Mouse (Mus musculus): ENCODE measurements around the gene Slc22a4. TPM values are rescaled to one million over a fixed set of nuclear protein-coding genes. Genes with fewer than 3 reads are reported as not detected.
"Not testable (repeated sequence)": the region's sequence is repeated elsewhere in the genome, so short reads cannot be mapped to it uniquely, and the experiment has no call there.

Slc22a4 gene
- polyA plus RNA-seq, 1 experiment = 16.5 TPM

DNA sequence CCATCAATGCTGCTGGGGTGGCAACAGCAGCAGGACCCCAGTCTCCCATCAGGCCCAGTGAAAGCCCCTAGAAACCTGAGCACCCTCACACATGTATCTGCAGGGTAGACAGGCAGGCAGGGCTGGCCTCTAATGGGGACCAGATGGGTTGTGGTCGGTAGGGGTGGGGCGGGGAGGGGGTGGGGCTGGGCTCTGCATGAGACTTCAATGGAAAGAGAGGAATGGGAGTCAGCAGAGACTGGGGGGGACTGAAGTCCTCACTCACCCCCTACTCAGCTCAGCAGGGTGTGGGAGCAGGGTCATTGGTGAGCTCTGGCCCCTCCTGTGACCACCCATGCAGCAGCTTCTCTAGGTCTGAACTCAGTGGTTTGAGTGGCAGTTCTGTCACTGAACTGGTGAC, 29.5 kb upstream of the Slc22a4 start:
- DNase-seq (ENCODE audit: low read depth) = no peak

DNA sequence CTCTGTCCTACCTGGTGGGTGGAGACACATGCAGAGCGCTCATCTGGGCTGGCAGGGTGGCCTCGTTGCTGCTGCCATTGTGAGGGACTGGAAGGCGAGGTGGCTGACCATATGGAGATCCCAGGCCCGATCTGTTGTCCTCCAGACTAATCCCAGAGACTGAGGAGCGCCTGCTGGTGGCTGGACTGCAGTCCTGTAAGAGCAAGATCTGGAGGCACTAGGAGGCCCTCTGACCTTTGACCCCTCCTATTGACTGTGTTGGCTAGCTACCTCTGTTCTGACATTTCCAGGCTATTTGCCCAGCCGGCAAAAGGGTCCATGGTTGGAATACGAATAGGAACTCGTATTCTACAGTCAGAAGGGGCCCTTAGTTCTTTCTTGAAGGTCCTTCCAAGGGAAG, 28.2 kb upstream of the Slc22a4 start:
- no peak for DNase-seq (ENCODE audit: low read depth)

DNA sequence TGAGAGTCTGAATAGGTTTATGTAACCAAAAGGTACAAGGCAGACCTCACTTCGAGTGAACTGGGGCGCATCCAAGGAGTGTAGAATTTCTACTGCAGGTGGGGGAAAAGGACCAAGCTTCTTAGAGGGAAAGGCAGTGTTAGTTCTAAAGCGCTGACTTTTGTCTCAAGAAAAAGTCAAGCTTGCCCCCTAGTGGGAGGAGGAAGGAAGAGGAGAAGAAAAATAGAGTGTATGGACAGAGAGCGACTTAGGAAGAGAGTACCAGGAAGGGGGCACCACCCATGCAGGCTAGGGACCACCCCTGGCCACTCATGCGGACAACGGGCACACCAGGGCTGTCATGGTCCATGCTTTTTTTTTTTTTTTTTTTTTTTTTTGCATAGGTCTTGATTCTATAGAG, 26.4 kb upstream of the Slc22a4 start:
- DNase-seq (ENCODE audit: low read depth) = no peak

DNA sequence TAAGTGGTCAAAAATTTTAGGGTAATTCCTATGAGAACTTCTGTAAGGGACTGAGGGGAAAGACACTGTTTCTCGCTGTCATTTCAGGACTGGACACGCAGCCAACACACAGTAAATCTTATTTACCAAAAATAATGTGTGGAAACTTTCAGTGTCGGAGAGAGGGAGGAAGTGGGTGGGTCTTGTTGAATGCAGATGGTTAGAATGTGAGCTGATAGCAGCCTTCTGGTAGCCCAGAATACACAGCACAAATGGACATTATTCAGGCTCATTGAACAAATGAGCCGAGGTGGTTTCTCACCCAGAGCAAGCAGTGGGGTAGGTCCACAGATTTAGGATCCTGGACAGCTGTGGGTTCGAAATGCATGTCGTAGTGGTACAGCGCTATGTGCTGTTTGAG, 25.2 kb upstream of the Slc22a4 start:
- DNase-seq (ENCODE audit: low read depth) = no peak

DNA sequence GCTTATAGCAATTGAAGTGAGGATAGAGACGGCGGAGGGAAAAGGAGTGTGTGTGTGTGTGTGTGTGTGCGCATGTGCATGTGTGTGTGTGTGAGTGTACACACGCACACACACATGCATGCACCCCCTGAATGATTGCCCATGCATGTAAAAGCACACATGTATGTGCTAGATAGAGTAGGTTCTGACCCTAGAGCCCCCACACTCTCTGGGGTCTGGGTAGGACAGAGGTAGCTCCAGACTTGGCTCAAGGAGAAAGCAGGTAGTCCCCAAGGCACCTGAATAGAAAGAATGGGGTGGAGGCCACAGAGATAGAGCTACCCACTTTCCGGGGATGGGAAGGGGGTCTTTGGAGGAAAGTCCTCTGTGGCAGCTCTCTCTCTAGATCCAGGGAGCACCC, 24.2 kb upstream of the Slc22a4 start:
- DNase-seq (ENCODE audit: low read depth) = no peak

DNA sequence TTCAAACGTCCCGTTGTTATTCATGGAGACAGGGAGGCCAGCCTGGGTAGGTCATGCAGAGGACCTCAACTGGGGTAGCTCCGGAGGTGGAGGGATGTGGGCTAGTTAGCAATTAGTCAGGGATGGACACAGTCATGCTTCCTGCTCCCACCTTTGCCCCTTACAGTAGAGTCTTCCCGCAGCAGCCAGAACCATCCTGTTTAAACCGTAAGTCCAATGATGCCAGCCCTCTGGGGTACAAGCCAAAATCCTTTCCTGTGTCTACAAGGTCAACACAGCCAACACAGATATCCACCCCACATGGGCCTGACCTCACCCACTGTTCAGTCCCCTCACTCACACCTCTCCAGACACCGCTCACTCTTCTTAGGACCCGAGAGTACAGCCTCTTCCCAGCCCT, 23.3 kb upstream of the Slc22a4 start:
- DNase-seq (ENCODE audit: low read depth) = no peak

DNA sequence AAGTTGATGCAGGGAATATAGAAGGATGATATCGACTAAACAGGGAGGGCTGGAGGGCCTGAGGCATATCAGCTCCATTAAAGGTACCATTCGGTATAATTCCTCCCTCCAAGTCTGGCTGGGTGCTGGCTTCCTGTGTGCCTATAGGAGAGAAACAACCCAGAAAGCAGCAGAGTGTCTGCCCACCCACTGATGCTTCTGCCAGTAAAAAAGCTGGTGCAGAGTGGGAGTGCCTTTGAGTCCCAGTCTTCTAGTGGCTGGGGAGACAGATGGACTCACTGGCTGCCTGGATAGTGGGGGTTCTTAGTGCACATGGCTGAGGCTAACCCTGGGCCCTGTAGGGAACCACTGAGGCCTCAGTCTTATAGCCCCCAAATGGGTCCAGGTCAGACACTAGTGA, 22.3 kb upstream of the Slc22a4 start:
- DNase-seq (ENCODE audit: low read depth) = no peak

DNA sequence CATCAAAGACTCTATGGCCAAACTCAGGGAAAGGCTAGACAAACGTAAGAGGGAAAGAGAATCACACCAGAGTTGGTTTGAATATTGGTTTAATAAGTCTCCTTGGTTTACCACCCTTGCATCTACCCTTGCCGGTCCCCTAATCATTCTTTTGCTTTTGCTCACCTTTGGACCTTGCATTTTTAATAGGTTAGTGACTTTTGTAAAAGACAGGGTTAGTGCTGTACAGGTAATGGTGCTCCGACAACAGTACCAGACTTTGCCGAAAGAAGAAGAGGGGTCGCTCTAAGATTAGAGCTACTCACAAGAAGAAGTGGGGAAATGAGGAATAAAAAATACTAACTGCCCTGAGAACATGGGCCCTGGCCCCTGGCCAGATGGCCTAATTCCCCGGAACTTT, 12.8 kb upstream of the Slc22a4 start:
- DNase-seq (ENCODE audit: low read depth) = no peak

DNA sequence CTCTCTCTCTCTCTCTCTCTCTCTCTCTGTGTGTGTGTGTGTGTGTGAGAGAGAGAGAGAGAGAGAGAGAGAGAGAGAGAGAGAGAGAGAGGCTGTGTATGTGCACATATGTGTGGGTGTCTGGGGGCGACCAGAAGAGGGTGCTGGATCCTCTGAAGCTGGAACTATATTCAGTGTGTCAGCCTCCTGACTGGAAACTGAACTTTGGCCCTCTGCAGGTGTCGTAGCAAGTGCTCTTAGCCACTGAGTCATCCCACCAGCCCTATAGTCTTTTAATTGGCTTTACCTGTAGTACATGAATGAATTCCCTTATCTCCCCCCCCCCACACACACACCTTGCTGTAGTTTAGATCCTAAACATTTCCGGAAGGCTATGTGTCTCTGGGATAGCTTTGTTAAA, 5.0 kb upstream of the Slc22a4 start:
- DNase-seq (ENCODE audit: low read depth) = not testable (repeated sequence)

DNA sequence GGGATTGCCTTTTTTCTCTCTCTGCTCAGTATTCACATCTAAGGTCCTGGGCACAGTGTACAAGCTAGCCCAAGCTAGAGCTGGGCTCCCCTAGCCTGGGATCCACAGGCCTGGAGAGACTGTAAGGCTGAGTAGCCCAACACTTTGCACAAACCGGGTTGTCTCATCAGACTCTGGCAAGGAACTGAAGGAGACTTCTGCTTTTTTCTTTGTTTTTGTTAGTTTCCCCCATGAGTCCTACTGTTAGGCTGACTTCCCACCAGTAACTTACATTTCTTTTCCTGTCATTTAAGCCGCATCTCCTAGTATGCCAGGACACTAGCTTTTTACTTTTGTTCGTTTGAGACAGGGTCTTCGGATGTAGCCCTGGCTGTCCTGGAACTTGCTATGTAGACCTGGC, 1.1 kb upstream of the Slc22a4 start:
- no peak for DNase-seq (ENCODE audit: low read depth)

DNA sequence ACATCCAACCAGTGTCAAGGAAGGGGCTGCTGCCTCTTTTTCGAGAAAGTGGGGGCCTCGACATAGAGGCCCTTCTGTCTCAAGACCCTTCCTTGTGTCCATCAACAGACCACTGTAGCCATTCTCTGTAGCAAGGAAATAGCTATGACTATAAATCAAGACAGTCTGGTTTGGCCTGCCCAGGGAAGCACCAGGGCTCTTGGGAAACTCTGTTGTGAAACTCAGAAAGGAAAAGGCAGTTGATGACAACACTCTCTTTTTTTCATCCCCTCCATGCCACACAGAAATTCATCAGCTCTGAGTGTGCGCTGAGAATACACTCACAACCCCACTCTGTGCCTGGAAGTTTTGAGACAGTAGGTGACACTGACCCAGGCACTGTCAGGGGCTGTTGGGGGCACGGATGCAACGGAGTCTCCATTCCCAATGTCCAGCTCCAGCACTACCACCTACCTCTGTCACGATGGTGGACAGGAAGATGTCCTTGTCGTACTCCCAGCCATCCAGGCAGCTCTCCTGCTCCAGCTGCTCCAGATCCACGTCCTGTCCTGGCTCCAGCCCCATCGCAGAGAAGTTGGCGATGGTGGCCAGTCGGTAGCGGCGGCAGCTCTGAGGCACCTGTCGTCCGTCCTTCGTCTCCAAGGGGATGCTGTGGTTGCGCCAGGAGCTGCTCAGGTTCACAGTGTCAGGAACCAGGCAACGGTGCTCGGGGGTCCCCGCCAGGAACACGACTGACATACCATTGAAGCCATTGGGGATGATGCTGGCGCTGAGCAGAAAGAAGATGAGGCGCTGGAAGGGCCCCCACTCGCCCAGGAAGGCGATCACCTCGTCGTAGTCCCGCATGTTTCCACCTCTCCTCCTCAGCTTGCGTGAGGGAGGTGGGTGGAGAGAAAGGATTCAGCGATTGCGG, 503 bp downstream of the Slc22a4 start:
- no peak for DNase-seq (ENCODE audit: low read depth)

DNA sequence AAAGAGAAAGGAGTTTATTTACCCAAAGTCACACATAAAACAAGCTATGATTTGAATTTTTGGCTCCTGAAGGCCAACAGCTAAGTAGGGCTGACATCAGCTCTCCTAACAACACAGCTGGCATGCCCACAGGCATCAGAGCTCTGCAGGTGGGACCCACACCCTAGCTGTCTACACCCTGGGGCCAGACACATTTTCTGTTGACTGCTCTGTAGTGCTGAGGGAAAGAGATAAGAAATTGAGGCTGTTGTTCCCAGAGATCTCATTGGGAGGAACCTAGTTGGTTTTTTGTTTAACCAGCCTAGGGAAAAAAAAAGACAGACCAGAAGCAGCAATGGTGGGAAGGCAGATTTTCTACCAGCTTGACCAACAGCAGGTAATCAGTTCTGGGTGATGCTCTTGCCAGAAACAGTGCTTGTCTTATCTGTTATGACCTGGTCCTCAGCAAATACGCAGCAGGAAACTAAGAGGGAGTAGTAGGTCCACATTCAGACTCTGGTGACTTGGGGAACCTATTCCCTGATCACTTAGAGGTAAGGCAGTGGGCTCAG, 1.3 kb downstream of the Slc22a4 start:
- no peak for DNase-seq (ENCODE audit: low read depth)

DNA sequence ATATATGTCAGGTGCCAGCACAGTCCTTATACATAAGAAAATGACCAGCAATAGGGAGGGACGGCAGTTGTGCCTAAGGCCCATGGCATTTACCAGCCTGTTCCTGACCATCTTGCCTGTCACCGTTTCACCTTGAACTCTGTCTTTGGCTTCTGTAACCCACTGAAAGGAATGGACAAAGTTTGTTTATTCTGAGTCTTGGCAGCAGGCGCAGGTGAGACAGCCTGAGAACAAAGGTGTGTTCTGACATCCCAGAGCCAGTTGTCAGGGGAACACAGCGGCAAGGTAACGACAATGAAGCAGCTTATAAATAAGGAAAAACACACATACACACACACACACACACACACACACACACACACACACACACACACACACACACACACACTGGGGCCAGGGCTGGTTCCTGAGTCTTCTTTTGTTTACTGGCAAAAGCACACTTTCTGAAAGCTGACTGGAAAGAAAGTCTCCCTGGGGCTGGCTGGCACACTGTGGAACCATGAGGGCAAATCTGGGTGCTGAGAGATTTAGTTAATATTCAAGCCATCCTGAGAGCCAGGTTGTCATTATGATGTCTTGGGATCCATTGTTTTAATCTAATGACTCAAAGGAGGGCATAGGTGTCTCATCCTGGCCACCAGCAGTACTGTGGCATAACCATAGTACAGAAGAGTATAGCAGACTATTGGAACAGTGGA, 6.3 kb downstream of the Slc22a4 start:
- DNase-seq (ENCODE audit: low read depth) = no peak

DNA sequence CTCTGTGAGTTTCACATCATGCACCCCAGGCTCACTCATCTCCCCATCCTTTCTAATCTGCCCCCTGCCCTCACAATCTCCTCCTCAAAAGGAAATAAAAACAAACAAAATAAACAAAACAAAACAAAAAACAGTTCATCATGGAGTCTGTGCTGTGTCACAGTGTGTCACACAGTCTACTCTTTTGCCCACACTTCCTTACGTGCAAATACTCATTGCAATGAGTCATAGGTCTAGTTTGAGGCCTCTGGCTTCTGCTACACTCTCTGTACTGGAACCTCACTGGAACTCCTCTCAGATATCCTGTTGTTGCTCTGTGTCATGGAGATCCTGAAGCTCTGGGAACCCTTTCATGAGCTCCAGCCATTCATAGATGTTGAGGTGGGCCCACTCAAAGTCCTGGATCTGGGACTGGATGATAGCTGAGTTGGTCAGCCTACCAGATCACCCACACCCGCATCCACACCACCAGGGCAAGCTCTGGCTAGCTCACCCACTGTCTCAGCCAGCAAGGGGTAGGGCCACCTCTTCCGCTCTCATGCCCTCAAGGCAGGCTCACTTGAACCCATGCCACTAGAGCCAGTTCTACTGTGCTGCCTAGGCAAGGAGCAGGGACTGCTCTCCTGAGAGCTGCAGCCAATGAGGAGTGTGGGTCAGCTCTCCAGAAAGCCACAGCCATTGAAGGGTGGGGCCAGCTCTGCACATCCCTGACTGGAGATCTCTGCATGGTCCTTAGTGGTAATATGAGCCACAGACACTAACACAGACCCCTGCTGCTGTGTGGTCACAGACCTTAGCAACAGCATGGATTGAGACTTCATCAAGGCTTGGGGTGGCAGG, 8.8 kb downstream of the Slc22a4 start:
- no peak for DNase-seq (ENCODE audit: low read depth)

DNA sequence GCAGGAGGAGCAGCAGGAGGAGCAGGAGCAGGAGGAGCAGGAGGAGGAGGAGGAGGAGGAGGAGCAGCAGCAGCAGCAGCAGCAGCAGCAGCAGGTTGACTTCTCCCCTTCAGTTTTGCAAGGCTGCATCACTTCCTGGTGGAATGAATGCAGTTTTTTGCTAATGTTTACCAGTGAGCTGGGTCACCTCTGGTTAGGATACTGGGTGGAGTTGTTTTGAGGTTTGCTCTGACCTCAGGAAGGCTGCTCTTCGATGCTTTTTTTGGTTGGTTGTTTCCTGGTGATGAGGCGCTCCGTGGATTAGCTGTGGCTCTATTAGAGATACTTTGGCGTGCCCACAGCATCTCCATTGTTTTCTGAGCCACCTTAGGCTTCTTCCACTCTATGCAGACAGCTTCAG, 10.3 kb downstream of the Slc22a4 start:
- DNase-seq (ENCODE audit: low read depth) = no peak

DNA sequence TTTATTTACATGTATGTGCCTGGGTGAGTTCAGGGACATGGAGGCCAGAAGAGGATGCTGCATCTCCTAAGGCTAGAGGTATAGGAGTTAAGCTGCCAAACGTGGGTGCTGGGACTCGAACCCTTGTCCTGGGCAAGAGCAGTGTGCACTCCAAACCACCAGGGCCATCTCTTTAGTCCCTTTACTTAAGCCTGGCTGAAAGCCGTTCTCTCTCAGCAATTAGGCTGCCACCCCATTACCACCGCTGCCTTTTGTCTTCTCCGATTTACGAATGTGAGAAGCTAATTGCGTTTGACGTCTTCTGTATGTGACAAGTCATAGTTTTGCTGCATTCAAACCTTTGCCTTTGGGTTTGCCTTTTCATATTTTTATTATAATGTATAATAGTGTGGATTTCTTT, 11.8 kb downstream of the Slc22a4 start:
- no peak for DNase-seq (ENCODE audit: low read depth)

DNA sequence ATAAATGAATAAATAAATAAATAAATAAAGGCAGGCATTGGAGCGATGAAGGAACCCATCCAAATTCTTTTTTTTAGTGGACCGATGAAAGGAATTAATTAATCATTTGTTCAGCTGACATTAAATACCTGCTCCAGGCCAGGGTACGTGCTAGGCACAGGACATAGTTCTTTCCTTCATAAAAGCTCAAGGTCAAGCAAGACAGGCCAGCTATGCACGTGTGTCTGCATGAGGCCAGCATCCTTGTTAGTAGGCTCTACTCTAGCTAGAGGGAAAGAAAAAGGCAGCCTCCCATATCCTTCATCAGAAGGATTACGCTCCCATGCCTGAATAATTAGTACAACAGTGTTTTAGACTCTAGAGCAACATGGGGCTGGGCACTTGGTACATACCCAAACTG, 14.9 kb downstream of the Slc22a4 start:
- no peak for DNase-seq (ENCODE audit: low read depth)

DNA sequence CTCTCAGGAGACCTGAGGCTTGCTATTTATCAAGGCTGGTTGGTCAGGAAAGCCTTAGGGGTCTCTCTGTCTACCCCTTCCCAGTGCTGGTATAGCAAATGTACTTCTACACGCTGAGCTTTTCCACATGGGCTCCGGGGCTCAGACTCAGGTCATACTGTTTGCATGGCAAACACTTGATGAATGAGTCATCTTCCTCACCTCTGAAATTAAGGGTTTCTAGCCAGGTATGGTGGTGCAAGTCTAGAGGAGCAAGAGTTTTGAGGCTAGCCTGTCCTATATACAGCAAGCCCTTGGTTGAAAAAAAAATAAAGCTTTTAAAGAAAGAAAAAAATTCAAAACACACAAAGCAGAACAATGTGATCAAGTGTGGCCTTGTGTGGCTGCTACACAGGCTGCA, 16.6 kb downstream of the Slc22a4 start:
- DNase-seq (ENCODE audit: low read depth) = no peak

DNA sequence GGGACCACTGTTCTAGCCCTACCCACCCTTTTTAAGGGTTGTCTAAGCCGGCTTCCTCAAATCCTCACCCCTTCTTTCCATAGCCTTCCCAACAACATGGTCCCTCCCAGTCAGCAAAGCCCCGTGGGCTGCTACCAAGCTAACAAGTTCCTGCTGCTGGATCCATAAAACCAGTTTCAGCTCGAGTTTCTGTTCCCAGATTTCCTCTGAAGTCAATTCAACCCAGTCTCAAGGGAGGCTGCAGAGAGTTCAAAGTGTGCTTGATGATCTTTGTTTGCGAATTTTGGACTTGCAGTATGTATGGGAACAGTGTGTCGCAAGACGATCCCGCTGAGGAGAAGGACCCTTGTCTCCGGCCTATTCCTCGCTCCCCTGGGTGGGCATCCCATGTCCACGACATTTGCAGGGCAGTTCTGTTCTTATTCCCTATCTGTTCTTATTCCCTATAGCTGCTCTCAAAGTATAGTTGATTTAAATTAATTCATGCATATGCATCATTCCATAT, 19.4 kb downstream of the Slc22a4 start:
- no peak for DNase-seq (ENCODE audit: low read depth)

DNA sequence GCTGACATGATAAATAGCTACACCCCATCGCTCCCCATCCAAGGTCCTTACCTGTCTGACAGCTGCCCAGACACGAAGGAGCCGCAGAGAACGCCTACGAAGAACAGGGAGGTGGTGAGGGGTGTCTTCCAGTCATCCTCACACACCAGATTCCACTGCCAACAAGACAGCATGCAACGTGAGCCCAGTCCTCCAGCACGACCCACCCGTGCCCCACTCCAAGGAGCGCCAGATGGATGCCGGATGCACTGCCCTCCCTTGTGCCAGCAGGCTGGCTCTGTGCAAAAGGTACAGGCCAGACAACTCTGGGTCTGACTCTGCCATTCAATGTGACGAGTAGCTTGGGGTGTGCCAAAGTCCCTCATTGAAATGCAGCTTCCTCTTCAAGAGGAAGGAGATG, 20.2 kb downstream of the Slc22a4 start:
- DNase-seq (ENCODE audit: low read depth) = no peak

DNA sequence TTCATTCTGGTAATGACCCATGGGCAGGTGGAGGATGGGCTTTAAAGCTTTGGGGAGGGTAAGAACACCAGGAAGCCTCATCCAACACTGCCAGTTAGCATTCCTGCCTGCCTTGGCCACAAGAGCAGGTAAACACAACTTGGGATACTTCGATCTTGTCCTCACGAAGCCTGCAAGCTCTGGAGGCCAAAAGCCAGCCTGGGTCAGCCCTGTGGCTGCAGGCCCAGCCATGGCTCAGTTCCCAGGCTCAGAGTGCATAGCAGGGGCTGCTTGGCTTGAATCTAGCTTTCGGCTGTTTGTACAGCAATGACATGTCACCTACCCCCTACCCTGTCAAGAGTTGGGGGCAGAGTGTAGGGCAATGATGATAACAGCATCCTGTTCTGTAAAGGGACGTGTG, 21.0 kb downstream of the Slc22a4 start:
- DNase-seq (ENCODE audit: low read depth) = no peak

DNA sequence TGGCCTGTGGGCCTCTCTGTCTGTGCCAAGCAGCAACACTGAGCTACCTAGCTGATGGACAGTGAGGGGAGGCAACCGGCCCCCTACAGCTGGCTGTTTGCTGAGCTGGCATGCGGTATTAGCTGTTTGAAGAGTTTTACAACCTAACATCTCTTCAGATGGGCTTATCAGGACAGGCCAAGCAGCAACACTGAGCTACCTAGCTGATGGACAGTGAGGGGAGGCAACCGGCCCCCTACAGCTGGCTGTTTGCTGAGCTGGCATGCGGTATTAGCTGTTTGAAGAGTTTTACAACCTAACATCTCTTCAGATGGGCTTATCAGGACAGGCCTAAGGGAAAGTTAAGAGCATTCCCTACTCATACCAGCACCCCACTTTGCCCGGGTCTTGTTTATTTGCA, 21.5 kb downstream of the Slc22a4 start:
- not testable (repeated sequence) for DNase-seq (ENCODE audit: low read depth)

All from gonadal fat pad, adult 2 months (tissue).